Mouse (Mus musculus): ENCODE measurements around the gene Hirip3.

DNA sequence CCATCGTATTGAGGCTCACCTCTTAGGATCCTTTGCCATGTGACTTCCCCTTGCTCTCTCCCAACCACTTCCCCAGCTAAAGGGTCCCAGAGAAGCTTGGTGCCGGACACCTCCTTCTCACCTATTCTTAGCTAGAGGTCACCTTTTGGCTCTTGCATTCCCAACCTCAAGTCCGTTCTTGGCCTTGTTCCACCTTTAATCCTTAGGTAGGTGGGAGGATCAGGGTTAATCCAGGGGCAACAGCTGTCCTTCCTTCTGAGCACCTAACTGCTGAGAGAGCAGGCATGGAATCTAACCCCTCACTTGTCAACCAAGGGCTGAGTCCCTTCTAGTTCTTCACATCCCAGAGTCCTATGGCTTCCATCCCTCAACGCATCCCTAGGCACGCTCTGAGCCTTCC, 35.8 kb upstream of the Hirip3 start:
- TF ChIP-seq CTCF (IDR thresholded peaks at IDR 0.05), result no peak
- no peak for TF ChIP-seq EP300 (IDR thresholded peaks at IDR 0.05)
